Mouse (Mus musculus) hindbrain, postnatal 0 days (tissue): Measurements from ENCODE around the gene Nkx6-1. TPM values are rescaled to one million over a fixed set of nuclear protein-coding genes. Genes with fewer than 3 reads are reported as not detected.

Experiments used
- ATAC-seq: fragments of 200-750 bp; cut with Nextera tagmentation; 2 replicates; pipeline ENCODE4 v1.8.0; 2017; ENCODE audit warnings: mild to moderate bottlenecking, moderate TSS enrichment, moderate library complexity
- DNase-seq: peaks from one replicate; pipeline ENCODE4 v3.0.0-alpha.2; 2015; ENCODE audit warnings: low spot score
- H3K27ac ChIP-seq: fragments of 300-500 bp; sonication (generic); 2 replicates; pipeline ENCODE4 v1.5.1; 2014; ENCODE audit warnings: mild to moderate bottlenecking
- H3K27me3 ChIP-seq: fragments of 300-500 bp; sonication (generic); 2 replicates; pipeline ENCODE4 v1.6.1; 2014; ENCODE audit warnings: low read length, mixed read lengths; ENCODE audit not compliant: insufficient read depth
- H3K36me3 ChIP-seq: fragments of 300-500 bp; sonication (generic); 2 replicates; pipeline ENCODE4 v1.6.1; 2014; ENCODE audit warnings: low read length, mixed read lengths; ENCODE audit not compliant: insufficient read depth
- H3K4me1 ChIP-seq: fragments of 300-500 bp; sonication (generic); 2 replicates; pipeline ENCODE4 v1.6.1; 2014; ENCODE audit warnings: antibody characterized with exemption, low read length, mixed read lengths; ENCODE audit not compliant: insufficient read depth
- H3K4me2 ChIP-seq: fragments of 300-500 bp; sonication (generic); 2 replicates; pipeline ENCODE4 v1.6.1; 2014; ENCODE audit warnings: low read depth, mild to moderate bottlenecking, low read length, moderate library complexity, mixed read lengths
- H3K4me3 ChIP-seq: fragments of 300-500 bp; sonication (generic); 2 replicates; pipeline ENCODE4 v1.5.1; 2014; ENCODE audit warnings: low read length
- H3K9ac ChIP-seq: fragments of 300-500 bp; sonication (generic); replicated peaks from 2 replicates; pipeline ENCODE4 v1.6.1; 2014; ENCODE audit warnings: mild to moderate bottlenecking, low read length, moderate library complexity, mixed read lengths
- H3K9me3 ChIP-seq: fragments of 300-500 bp; sonication (generic); 2 replicates; pipeline ENCODE4 v1.6.1; 2016; ENCODE audit warnings: low read length, mixed read lengths
- CTCF ChIP-seq: IDR thresholded peaks from 2 replicates; pipeline ENCODE4 v1.5.1; 2016; ENCODE audit warnings: antibody characterized with exemption, control low read depth, low read depth
- WGBS: fragments of 180-500 bp; shearing (Covaris S2); extraction: QIAGEN DNeasy Blood & Tissue Kit; methylation state at CpG from one replicate; pipeline ENCODE4 v1.1.7; 2014; 5-methylcytosine and 5-hydroxymethylcytosine counted together
- polyA plus RNA-seq: library from polyadenylated mRNA; unstranded; fragments of >200 nt; fragmentation: Nextera tagmentation; extraction: Ambion mirVana; gene quantifications from 2 replicates; pipeline ENCODE4 v1.2.1, GENCODE M21; 2015
- total RNA-seq: library from RNA; depleted of rRNA; stranded (reverse); fragments of >200 nt; gene quantifications from 2 replicates; pipeline ENCODE4 v1.2.3, GENCODE M21; 2014

Nkx6-1 gene
- total and polyA plus RNA-seq, 2 experiments from 2014 or later: 2.4 to 4.3 TPM

GRCm38 (mm10) chr5:101660666-101661065 lies 4.1 kb downstream of the Nkx6-1 start:
- Histone ChIP-seq H3K9me3 (no peaks in the 10 kb centered on the region), H3K36me3 (no peaks in the 10 kb centered on the region), H3K27me3 (peaks cover 63% of the 10 kb centered on the region), H3K4me3 (no peak overlapping the region), H3K4me2 (no peak overlapping the region), H3K4me1 (no peaks in the 10 kb centered on the region), H3K27ac (no peak overlapping the region), H3K9ac (no peak overlapping the region)
- no peak for ATAC-seq
- 10% methylated on average over 3 of the region's 3 CpGs for WGBS
- DNase-seq: no peak
- no peak for TF ChIP-seq CTCF

DNA sequence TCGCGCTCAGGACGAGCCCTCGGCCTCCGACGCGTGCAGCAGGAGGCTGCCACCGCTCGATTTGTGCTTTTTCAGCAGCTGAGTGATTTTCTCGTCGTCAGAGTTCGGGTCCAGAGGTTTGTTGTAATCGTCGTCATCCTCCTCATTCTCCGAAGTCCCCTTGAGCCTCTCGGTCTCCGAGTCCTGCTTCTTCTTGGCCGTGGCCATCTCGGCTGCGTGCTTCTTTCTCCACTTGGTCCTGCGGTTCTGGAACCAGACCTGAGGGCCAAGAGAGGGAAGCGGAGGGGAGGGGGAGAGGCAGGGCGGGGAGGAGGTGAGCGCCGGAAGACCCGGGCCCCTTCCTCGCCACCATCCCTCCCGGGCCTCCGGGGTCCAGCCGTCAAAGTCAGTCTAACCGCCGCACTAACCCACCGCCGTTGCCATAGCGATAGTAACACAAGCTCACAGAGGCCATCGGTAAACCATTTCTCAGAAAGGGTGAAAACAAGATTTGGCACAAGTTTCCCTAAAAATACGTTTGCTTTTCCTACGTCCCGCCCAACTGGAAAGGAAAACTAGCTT lies 5.3 kb downstream of the Nkx6-1 start:
- peaks cover 60% of the 10 kb centered on the region for H3K27me3 ChIP-seq
- TF ChIP-seq CTCF: no peak
- no peak overlapping the region for H3K9ac ChIP-seq
- H3K9me3 ChIP-seq: no peaks in the 10 kb centered on the region
- no peak for DNase-seq
- H3K4me1 ChIP-seq: no peaks in the 10 kb centered on the region
- peak overlapping the region; percentile 19; the same call in 1 of the 2 replicates for H3K4me2 ChIP-seq
- no peak overlapping the region for H3K27ac ChIP-seq
- ATAC-seq: no peak
- no peaks in the 10 kb centered on the region for H3K36me3 ChIP-seq
- H3K4me3 ChIP-seq: peak overlapping the region; percentile 13
- 3% methylated on average over 39 of the region's 39 CpGs for WGBS

GRCm38 (mm10) chr5:101658984-101659290 lies 5.9 kb downstream of the Nkx6-1 start:
- Histone ChIP-seq H3K4me3 (no peak overlapping the region), H3K4me1 (no peaks in the 10 kb centered on the region), H3K9ac (no peak overlapping the region), H3K27me3 (peaks cover 62% of the 10 kb centered on the region), H3K27ac (no peak overlapping the region), H3K9me3 (no peaks in the 10 kb centered on the region), H3K4me2 (peak overlapping the region; percentile 19; the same call in 1 of the 2 replicates), H3K36me3 (no peaks in the 10 kb centered on the region)
- no peak for DNase-seq
- ATAC-seq: no peak
- WGBS: 4% methylated on average over 23 of the region's 23 CpGs
- no peak for TF ChIP-seq CTCF

DNA sequence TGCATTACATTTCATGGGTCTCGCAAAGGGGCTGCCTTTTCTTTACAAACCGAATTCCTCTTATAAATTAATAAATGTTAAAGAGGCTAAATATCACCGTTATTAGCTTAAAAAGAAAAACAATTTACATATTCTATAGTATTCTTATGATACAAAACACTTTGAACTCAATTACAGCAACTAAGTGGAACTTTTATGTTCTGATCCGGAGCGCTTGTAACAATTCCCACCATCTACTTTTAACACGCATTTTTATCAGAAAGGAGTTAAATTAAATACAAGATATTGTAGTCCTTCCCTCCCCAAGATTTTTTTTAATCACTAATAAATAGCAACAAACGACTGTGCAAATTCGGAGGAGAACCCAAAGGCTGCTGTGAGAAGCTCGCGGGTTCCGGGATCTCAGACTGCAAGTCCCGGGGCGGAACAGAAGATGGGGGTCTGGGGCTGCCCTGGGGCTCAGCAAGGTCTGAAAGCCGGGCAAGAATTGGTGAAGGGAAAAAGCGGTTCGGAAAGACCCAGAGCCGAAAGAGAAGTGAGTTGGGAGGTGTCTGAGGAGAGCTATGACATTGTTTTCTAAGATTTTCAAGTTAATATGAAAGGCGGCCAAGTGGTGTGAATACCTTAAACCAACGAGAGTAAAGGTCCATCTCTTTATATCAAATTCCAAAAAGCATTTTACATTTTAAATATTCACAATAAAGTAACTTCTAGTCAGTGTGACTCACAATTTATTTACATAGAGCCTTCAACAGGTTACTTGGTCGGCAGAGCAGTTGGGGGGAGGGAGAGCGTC lies 6.4 kb downstream of the Nkx6-1 start:
- H3K4me1 ChIP-seq: no peaks in the 10 kb centered on the region
- no peak for ATAC-seq
- H3K4me2 ChIP-seq: peak overlapping the region; percentile 19; the same call in 1 of the 2 replicates
- peaks cover 65% of the 10 kb centered on the region for H3K27me3 ChIP-seq
- no peak for DNase-seq
- H3K4me3 ChIP-seq: no peak overlapping the region
- H3K36me3 ChIP-seq: no peaks in the 10 kb centered on the region
- no peaks in the 10 kb centered on the region for H3K9me3 ChIP-seq
- WGBS: 9% methylated on average over 21 of the region's 21 CpGs
- H3K9ac ChIP-seq: no peak overlapping the region
- no peak for TF ChIP-seq CTCF
- H3K27ac ChIP-seq: no peak overlapping the region

- no peak overlapping the region for H3K4me2 ChIP-seq
- no peaks in the 10 kb centered on the region for H3K4me1 ChIP-seq
- peaks cover 64% of the 10 kb centered on the region for H3K27me3 ChIP-seq
- no peaks in the 10 kb centered on the region for H3K36me3 ChIP-seq
- no peak for TF ChIP-seq CTCF
- ATAC-seq (no peak), DNase-seq (no peak)
- H3K9me3 ChIP-seq: no peaks in the 10 kb centered on the region
- no peak overlapping the region for H3K9ac ChIP-seq
- WGBS: 6% methylated on average over 10 of the region's 10 CpGs
- H3K27ac ChIP-seq: no peak overlapping the region
- no peak overlapping the region for H3K4me3 ChIP-seq
Measured at GRCm38 (mm10) chr5:101657698-101658097, 7.1 kb downstream of the Nkx6-1 start.

DNA sequence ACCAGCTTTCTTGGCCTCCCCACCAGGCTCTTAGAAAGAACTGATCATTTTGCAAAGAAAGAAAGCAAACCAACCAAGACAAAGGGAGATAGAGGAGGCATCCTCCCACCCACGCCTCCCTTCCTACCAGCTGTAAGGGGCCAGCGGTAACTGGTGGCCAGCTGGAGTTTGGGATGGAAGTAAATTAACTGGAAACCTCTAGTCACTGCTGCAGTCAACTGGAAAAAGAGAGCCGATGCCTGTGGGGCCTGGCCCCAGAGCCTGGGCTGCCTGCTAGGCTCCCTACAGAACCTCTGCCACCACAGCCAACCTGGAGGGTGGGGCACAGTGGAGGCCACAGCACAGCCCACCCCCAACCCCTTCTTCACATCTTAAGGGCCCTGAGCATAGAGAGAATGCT lies 8.7 kb downstream of the Nkx6-1 start:
- H3K9ac ChIP-seq: no peak overlapping the region
- H3K27me3 ChIP-seq: peaks cover 50% of the 10 kb centered on the region
- no peak overlapping the region for H3K27ac ChIP-seq
- H3K36me3 ChIP-seq: no peaks in the 10 kb centered on the region
- 0 out of 2 replicates have a peak, but pooled peaks have one; percentile 40 for ATAC-seq
- WGBS: 10% methylated on average over 3 of the region's 3 CpGs
- no peak for DNase-seq
- no peak overlapping the region for H3K4me3 ChIP-seq
- no peak for TF ChIP-seq CTCF
- no peak overlapping the region for H3K4me2 ChIP-seq
- no peaks in the 10 kb centered on the region for H3K4me1 ChIP-seq
- H3K9me3 ChIP-seq: no peaks in the 10 kb centered on the region

DNA sequence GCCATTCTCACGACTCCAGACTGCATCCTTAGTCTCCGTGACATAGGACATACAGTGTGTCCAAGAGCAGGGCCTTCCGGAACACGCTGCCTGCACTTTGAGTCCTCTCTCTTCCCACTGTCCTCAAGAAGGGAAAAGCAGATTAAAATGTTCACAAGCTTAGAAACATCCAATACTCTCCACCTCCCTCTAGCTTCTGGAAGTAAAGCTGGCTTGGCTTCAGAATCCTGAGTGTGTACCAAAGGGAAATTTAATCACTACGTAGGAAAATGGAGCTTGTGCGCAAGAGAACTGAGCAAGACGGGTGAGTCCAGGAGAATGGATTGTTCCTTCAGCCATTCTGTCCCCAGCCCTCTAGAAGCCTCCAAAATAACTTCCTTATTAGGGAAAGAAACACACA lies 9.4 kb downstream of the Nkx6-1 start:
- peaks cover 55% of the 10 kb centered on the region for H3K27me3 ChIP-seq
- TF ChIP-seq CTCF: peak; percentile 42
- DNase-seq (no peak), ATAC-seq (no peak)
- H3K36me3 ChIP-seq: no peaks in the 10 kb centered on the region
- no peak overlapping the region for H3K27ac ChIP-seq
- H3K4me1 ChIP-seq: no peaks in the 10 kb centered on the region
- WGBS: 24% methylated on average over 7 of the region's 7 CpGs
- no peak overlapping the region for H3K9ac ChIP-seq
- no peaks in the 10 kb centered on the region for H3K9me3 ChIP-seq
- no peak overlapping the region for H3K4me3 ChIP-seq
- no peak overlapping the region for H3K4me2 ChIP-seq
